Mouse (Mus musculus) kidney, adult 2 months (tissue): ENCODE measurements around the gene Hoxb1.

ENCODE experiments used
- CTCF ChIP-seq: fragments of 200-500 bp; conservative IDR thresholded peaks from 2 replicates; pipeline ENCODE4 v1.5.1; 2011; ENCODE audit warnings: low read depth, mild to moderate bottlenecking, control low read depth, low read length, moderate library complexity, mixed read lengths; ENCODE audit not compliant: insufficient read depth, insufficient read length
- POLR2A ChIP-seq: fragments of 200-500 bp; IDR thresholded peaks from one replicate; pipeline ENCODE4 v1.6.1; 2011; ENCODE audit warnings: low read depth, low read length, control low read depth

DNA sequence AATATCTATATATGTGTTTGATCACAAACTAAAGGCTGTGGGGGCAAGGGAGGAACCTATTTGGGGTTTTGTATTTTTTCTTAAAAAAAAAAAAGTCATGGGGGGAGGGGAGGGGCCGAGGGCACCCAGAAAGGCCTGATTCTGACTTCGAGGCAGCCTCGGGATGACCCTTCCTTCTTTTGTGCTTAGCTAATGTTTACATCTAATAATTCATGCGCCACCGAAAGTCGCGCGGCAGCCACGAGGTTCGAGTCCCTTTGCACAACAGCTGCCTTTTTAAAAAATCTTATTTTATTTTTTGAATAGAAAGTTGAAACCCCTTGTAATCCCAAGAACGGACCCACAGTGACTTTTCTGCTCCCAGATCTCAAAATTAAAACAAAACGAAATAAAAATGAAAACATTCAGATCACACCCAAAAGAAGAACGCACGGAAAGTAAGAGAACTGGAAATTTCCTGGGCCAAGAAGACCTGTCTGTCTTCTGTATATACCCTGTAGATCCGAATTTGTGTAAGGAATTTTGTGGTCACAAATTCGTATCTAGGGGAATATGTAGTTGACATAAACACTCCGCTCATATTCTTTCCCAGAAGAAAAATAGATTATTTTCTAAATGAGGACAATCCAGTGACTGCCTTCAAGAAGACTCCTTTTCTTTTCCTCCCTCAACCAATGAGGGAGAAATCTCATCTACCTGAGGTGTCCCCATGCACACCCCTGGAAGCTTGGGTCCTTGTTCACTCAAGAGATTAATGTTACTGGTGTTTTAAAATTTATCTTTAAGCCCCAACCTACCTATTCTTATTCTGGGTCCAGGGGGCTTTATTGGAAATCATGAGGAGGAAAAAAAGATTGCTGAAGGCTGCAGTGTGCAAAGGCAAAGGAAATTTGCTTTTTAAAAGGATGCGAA, 48.6 kb upstream of the Hoxb1 start:
- TF ChIP-seq CTCF (no peak), POLR2A (no peak)
